Mouse (Mus musculus) hindbrain, postnatal 0 days (tissue): ENCODE measurements around the gene Oprm1. TPM values are rescaled to one million over a fixed set of nuclear protein-coding genes. Genes with fewer than 3 reads are reported as not detected.

Experiments used
- ATAC-seq: fragments of 200-750 bp; cut with Nextera tagmentation; 2 replicates; pipeline ENCODE4 v1.8.0; 2017; ENCODE audit warnings: mild to moderate bottlenecking, moderate TSS enrichment, moderate library complexity
- DNase-seq: peaks from one replicate; pipeline ENCODE4 v3.0.0-alpha.2; 2015; ENCODE audit warnings: low spot score
- H3K27ac ChIP-seq: fragments of 300-500 bp; sonication (generic); 2 replicates; pipeline ENCODE4 v1.5.1; 2014; ENCODE audit warnings: mild to moderate bottlenecking
- H3K27me3 ChIP-seq: fragments of 300-500 bp; sonication (generic); 2 replicates; pipeline ENCODE4 v1.6.1; 2014; ENCODE audit warnings: low read length, mixed read lengths; ENCODE audit not compliant: insufficient read depth
- H3K36me3 ChIP-seq: fragments of 300-500 bp; sonication (generic); 2 replicates; pipeline ENCODE4 v1.6.1; 2014; ENCODE audit warnings: low read length, mixed read lengths; ENCODE audit not compliant: insufficient read depth
- H3K4me1 ChIP-seq: fragments of 300-500 bp; sonication (generic); 2 replicates; pipeline ENCODE4 v1.6.1; 2014; ENCODE audit warnings: antibody characterized with exemption, low read length, mixed read lengths; ENCODE audit not compliant: insufficient read depth
- H3K4me2 ChIP-seq: fragments of 300-500 bp; sonication (generic); 2 replicates; pipeline ENCODE4 v1.6.1; 2014; ENCODE audit warnings: low read depth, mild to moderate bottlenecking, low read length, moderate library complexity, mixed read lengths
- H3K4me3 ChIP-seq: fragments of 300-500 bp; sonication (generic); 2 replicates; pipeline ENCODE4 v1.5.1; 2014; ENCODE audit warnings: low read length
- H3K9ac ChIP-seq: fragments of 300-500 bp; sonication (generic); replicated peaks from 2 replicates; pipeline ENCODE4 v1.6.1; 2014; ENCODE audit warnings: mild to moderate bottlenecking, low read length, moderate library complexity, mixed read lengths
- H3K9me3 ChIP-seq: fragments of 300-500 bp; sonication (generic); 2 replicates; pipeline ENCODE4 v1.6.1; 2016; ENCODE audit warnings: low read length, mixed read lengths
- CTCF ChIP-seq: IDR thresholded peaks from 2 replicates; pipeline ENCODE4 v1.5.1; 2016; ENCODE audit warnings: antibody characterized with exemption, control low read depth, low read depth
- WGBS: fragments of 180-500 bp; shearing (Covaris S2); extraction: QIAGEN DNeasy Blood & Tissue Kit; methylation state at CpG from one replicate; pipeline ENCODE4 v1.1.7; 2014; 5-methylcytosine and 5-hydroxymethylcytosine counted together
- polyA plus RNA-seq: library from polyadenylated mRNA; unstranded; fragments of >200 nt; fragmentation: Nextera tagmentation; extraction: Ambion mirVana; gene quantifications from 2 replicates; pipeline ENCODE4 v1.2.1, GENCODE M21; 2015
- total RNA-seq: library from RNA; depleted of rRNA; stranded (reverse); fragments of >200 nt; gene quantifications from 2 replicates; pipeline ENCODE4 v1.2.3, GENCODE M21; 2014

The Oprm1 gene
- total and polyA plus RNA-seq, 2 experiments from 2014 or later = 2.1 to 12.4 TPM

DNA sequence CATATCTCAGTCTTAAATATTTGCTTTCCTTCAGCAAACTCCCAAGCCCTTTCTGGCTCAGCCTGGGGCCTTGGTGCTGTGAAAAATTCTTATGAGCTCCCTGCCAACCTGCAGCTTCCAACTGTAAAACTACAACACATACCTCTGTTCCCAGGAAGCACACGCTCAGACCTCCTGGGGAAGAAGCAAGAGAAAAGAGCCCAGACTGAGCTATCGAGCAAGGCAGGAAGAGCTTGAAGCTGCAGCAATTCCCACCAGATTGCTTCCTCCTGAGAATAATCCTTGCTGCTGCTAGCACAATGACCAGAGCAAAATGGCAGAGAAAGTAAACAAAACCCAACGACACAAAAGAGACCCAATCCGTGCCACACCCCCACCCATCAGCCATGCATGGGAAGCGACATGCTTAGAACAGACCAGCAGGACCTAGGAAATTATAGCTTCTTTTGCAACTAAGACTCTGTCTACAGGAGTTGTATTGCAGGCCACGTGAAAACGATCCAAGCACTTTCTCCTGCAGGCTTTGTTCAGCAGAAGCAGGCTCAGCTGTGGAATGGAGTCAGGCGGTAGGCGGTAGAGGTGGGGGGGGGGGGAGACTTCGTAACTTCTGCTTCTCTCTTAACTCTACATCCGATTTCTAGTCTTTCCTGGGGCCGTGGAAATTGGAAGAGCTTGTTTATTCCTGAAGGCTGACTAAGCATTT is 294.2 kb downstream of the Oprm1 start, which contains the start of gene Ipcef1:
Gene Ipcef1, minus strand, starts transcription at position 164 of the 703 bp plus-strand sequence.
- Histone ChIP-seq H3K27ac (no peak within 1 kb of the TSS), H3K36me3 (no peaks in the 10 kb centered on the region), H3K4me1 (no peaks in the 10 kb centered on the region), H3K27me3 (no peaks in the 10 kb centered on the region), H3K9me3 (no peaks in the 10 kb centered on the region), H3K4me3 (no peak within 1 kb of the TSS), H3K9ac (no peak within 1 kb of the TSS), H3K4me2 (0 out of 2 replicates have a peak within 1 kb of the TSS, but pooled peaks have one; percentile 7)
- ATAC-seq (no peak), DNase-seq (no peak)
- no peak for TF ChIP-seq CTCF
- WGBS = 14% methylated on average over 12 of the region's 12 CpGs

DNA sequence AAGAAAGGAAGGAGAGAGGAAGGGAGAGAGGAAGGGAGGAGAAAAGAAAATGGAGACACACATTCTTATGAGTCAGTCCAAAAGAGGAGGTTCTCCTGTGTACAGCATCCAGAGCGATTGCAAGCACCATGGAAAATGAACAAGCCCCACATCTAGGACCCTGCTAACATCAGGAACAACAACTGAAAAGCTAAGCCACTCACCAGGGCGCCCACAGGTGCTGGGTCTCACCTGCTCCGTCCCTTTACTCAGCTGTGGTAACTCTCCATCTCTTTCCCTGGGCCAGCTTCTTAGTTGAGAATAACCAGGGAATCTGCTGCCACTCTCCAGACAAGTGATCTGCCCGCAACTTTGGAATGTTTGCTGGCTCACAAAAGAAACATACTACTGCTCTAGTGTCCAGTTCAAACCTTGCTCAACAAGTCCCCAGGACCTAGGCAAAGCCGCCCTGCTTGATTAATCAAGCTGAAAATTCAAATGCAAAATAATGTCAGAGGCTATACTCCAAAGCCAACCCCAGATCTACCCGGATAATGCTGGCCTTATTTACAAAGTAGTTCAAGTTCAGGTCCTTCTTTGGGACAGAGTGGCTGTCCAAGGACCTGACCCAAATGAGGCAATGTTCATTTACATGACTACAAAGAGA is 296.4 kb downstream of the Oprm1 start:
- WGBS = 79% methylated on average over 6 of the region's 6 CpGs
- no peak overlapping the region for H3K4me2 ChIP-seq
- no peak overlapping the region for H3K4me3 ChIP-seq
- H3K9ac ChIP-seq = no peak overlapping the region
- no peaks in the 10 kb centered on the region for H3K4me1 ChIP-seq
- no peaks in the 10 kb centered on the region for H3K36me3 ChIP-seq
- H3K27ac ChIP-seq = no peak overlapping the region
- no peak for TF ChIP-seq CTCF
- no peaks in the 10 kb centered on the region for H3K27me3 ChIP-seq
- ATAC-seq (no peak), DNase-seq (no peak)
- H3K9me3 ChIP-seq = no peaks in the 10 kb centered on the region

DNA sequence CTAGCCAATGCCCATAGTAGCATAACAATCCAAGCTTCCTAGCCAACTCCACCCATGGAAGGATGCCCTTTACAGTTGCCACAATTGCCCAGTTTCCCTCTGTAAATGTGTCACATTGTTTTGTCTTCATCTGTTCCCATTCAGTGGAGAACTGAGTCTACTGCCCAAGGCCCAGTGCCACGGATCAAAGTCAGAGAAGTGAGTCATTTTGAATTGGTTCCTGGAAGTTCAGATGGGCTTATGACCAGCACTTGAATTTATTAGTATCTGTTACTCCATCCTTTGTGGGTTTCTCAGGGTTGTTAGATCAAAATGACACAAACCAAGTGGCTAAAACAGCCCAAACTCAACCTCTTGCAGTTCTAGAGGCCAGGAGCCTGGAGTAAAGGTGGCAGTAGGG is 299.2 kb downstream of the Oprm1 start:
- Histone ChIP-seq H3K9me3 (no peaks in the 10 kb centered on the region), H3K27ac (no peak overlapping the region), H3K27me3 (no peaks in the 10 kb centered on the region), H3K36me3 (no peaks in the 10 kb centered on the region), H3K4me1 (no peaks in the 10 kb centered on the region), H3K9ac (no peak overlapping the region), H3K4me3 (no peak overlapping the region), H3K4me2 (no peak overlapping the region)
- no peak for TF ChIP-seq CTCF
- ATAC-seq (no peak), DNase-seq (no peak)
- WGBS = 79% methylated on average over 1 of the region's 1 CpGs

DNA sequence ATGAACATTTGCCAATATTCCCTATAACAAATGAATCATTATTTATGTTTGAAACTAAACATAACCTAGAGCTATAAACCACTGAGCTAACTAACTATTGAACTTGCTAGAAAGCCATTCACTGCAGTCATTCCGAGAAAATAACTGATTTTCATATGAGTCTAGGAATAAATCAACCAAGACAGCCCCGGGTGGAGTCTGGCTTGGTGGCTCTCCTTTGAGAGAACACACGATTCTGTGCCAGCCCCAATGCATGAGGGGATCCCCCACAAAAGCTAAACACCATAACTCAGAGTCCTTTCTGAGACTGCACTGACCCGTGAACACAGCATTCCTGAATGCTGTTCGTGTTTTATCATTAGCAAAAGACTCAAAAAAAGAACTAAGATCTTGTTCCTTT is 302.0 kb downstream of the Oprm1 start:
- Histone ChIP-seq H3K27me3 (no peaks in the 10 kb centered on the region), H3K4me1 (no peaks in the 10 kb centered on the region), H3K9me3 (no peaks in the 10 kb centered on the region), H3K36me3 (no peaks in the 10 kb centered on the region), H3K4me3 (no peak overlapping the region), H3K9ac (no peak overlapping the region), H3K4me2 (no peak overlapping the region), H3K27ac (no peak overlapping the region)
- TF ChIP-seq CTCF = no peak
- 46% methylated on average over 5 of the region's 5 CpGs for WGBS
- ATAC-seq (no peak), DNase-seq (no peak)

DNA sequence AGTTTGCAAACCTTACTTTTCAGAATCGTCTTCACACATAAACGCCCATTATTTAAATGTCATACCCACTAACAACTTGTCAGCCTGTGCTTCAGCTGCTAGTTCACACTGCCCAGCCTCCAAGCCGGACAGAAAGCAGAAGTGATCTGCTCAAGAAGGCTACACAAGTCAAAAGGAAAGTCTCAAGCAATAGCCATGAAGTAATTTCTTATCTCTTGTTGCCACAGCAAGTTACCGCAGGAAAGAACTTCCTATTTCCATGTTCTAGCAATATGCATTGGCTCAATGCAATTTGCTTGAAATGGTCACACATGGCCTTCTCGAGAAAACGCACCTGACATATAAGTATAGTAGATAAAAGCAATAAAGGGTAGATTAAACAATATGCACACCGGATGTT is 304.7 kb downstream of the Oprm1 start:
- no peak overlapping the region for H3K9ac ChIP-seq
- 89% methylated on average over 7 of the region's 7 CpGs for WGBS

DNA sequence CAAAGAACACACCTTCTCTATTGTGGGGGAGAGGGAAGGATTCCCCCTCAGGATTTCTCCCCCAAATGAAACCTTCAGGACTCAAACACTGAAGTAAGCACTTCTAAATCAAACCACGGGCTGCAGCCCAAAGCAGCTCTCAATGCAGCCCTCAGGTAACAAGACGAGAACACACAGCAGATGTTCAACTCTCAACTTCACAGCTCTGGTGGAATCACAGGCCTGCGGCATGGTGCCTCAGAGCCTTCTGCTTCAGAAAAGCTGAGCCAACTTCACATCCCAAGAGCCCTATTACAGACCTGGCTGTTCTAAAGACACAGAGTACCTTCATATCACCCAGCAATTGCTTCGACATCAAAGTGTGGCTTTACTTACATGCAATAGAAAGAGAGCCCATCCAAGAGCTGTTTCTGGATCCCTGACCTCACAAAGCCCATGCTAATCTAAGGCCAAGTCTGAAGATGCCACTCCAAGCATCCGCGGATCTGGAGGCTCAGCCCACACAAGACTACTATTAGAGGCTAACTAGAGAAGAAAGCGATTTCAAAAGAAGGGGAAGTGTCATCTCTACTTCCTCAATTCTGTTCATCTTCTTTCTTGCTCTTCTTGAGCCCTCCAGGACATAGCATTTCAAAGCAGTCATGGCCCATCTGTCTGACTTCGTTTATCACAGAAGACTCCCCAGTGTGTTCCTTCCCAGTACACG is 305.6 kb downstream of the Oprm1 start:
- Histone ChIP-seq H3K9me3 (no peaks in the 10 kb centered on the region), H3K4me3 (no peak overlapping the region), H3K4me1 (no peaks in the 10 kb centered on the region), H3K9ac (no peak overlapping the region), H3K27me3 (no peaks in the 10 kb centered on the region), H3K4me2 (no peak overlapping the region), H3K27ac (no peak overlapping the region), H3K36me3 (no peaks in the 10 kb centered on the region)
- DNase-seq (no peak), ATAC-seq (no peak)
- no peak for TF ChIP-seq CTCF
- 70% methylated on average over 9 of the region's 9 CpGs for WGBS

More for the DNA sequence above, 304.7 kb downstream of the Oprm1 start:
- no peaks in the 10 kb centered on the region for H3K27me3 ChIP-seq
- TF ChIP-seq CTCF = no peak
- no peaks in the 10 kb centered on the region for H3K9me3 ChIP-seq
- no peaks in the 10 kb centered on the region for H3K4me1 ChIP-seq
- H3K4me2 ChIP-seq = no peak overlapping the region
- DNase-seq (no peak), ATAC-seq (no peak)
- H3K36me3 ChIP-seq = no peaks in the 10 kb centered on the region
- no peak overlapping the region for H3K27ac ChIP-seq
- H3K4me3 ChIP-seq = no peak overlapping the region

DNA sequence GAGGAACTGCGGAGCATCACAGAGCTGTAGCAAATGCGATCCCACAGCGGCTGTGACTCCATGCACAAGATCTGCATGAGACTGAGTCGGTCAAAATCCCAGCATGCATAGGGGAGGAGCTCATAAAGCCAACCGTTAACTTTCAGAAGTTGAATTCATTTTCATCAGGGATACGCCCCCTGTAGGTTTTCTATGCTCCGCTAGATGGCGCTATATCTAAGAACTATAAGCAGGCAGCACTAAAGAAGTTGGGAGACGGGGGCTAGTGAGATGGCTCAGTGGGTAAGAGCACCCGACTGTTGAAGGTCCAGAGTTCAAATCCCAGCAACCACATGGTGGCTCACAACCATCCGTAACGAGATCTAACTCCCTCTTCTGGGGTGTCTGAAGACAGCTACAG is 310.3 kb downstream of the Oprm1 start:
- Histone ChIP-seq H3K4me1 (no peaks in the 10 kb centered on the region), H3K9me3 (no peaks in the 10 kb centered on the region), H3K27ac (no peak overlapping the region), H3K36me3 (no peaks in the 10 kb centered on the region), H3K9ac (no peak overlapping the region), H3K4me2 (no peak overlapping the region), H3K4me3 (no peak overlapping the region), H3K27me3 (no peaks in the 10 kb centered on the region)
- DNase-seq (peak; percentile 40), ATAC-seq (no peak)
- TF ChIP-seq CTCF = peak; percentile 31
- WGBS = 70% methylated on average over 12 of the region's 12 CpGs
